Mouse (Mus musculus) Patski (cell line): ENCODE results near the gene Hcn1. TPM values are rescaled to one million over a fixed set of nuclear protein-coding genes. Genes with fewer than 3 reads are reported as not detected.
"Not testable (repeated sequence)": the region's sequence is repeated elsewhere in the genome, so short reads cannot be mapped to it uniquely, and the experiment has no call there.

Experiments used
- ATAC-seq: fragments of 100-300 bp; one replicate; pipeline ENCODE4 v1.8.0; 2021
- CTCF ChIA-PET: fragments of 350-600 bp; sonication (Branson Sonifier 250); formaldehyde crosslinking; loops from one replicate; lab custom pipeline; 2022; ENCODE audit warnings: inconsistent platforms; lab: Charles Lee
- POLR2A ChIA-PET: fragments of 350-600 bp; sonication (Branson Sonifier 250); formaldehyde crosslinking; loops from one replicate; lab custom pipeline; 2022; ENCODE audit warnings: antibody characterized with exemption, inconsistent platforms; lab: Charles Lee
- DNase-seq: peaks from one replicate; pipeline ENCODE4 v3.0.0-alpha.2; 2011; ENCODE audit warnings: low read depth, low spot score
- H3K27me3 ChIP-seq: fragments of 371-371 bp; one replicate; pipeline ENCODE4 v1.5.1; 2021
- CTCF ChIP-seq: fragments of 100-300 bp; IDR thresholded peaks from one replicate; pipeline ENCODE4 v1.5.1; 2021
- in situ Hi-C: fragments of 300-500 bp; cut with MboI; formaldehyde crosslinking; loops from 3 replicates; pipeline ENCODE4 v1.11.1; 2018; ENCODE audit warnings: low pct_unique_long_range_greater_than_20kb, mixed read lengths
- polyA plus RNA-seq: library from polyadenylated mRNA; unstranded; gene quantifications from one replicate; pipeline ENCODE4 v1.2.3, GENCODE M21; 2021

The Hcn1 gene
- polyA plus RNA-seq, 1 experiment from 2014 or later: 0.01 TPM

DNA sequence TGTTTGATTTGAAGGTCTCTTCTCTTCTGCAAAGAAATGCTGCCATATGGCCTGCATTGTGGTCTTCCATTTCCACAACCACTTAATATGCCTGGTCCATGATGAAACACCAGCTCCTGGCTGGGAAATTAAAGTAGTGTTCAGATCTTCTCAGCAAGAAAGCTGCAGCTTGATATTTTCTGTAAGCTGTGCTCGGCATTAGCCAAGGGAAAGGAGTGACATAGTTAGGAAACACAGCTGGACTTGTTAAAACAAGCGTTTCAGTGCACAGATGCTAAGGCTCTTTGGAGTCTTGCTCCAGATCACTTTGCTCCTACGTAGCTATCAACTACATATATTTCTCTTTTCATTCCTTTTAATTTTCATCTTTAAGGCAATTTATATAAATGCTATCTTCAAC, 344.7 kb downstream of the Hcn1 start:
- CTCF ChIA-PET: no interaction called here

DNA sequence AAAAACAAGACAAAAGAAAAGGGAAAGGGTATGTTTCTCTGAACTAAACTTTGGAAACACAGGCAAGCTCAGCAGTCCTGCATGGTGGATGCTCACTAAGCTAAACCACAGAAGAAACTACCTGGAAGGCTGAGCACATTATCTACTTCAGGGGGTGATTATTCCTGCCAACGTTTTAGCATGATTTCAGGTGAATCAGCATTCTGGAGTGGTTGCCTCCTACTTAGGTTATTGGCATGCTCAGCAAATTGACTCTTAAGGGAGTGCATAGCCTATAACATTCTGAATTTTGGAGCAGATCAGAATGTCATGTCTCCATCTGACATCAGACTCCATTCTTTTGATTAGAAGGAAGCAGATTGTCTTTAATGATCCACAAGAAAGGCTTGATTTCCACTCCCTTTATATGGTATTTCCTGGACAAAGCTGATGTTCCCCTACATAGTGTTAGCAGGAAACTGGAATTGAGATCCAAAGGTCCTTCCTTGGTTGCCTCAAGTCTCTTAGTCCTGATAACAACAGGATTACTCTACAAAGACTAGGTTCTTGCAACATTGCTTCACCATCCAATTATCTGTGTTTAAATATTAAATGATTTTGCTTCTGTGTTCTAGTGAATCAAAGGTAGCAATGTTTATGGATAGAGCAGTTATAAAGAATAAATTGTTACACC, 345.7 kb downstream of the Hcn1 start:
- H3K27me3 ChIP-seq: no peaks in the 10 kb centered on the region
- ChIA-PET POLR2A (no interaction called here), CTCF (no interaction called here)
- ATAC-seq: no peak
- TF ChIP-seq CTCF: no peak
- in situ Hi-C loops: no loop called here
- DNase-seq: no peak

More for the DNA sequence above, 344.7 kb downstream of the Hcn1 start:
- H3K27me3 ChIP-seq: no peaks in the 10 kb centered on the region
- POLR2A ChIA-PET: interaction anchor here (0.6 kb wide), 1 partner anchor 111 kb away, joined by 3 read pairs; no protein-coding TSS in a partner anchor
- ATAC-seq (no peak), DNase-seq (no peak)
- in situ Hi-C loops: no loop called here
- TF ChIP-seq CTCF: no peak

DNA sequence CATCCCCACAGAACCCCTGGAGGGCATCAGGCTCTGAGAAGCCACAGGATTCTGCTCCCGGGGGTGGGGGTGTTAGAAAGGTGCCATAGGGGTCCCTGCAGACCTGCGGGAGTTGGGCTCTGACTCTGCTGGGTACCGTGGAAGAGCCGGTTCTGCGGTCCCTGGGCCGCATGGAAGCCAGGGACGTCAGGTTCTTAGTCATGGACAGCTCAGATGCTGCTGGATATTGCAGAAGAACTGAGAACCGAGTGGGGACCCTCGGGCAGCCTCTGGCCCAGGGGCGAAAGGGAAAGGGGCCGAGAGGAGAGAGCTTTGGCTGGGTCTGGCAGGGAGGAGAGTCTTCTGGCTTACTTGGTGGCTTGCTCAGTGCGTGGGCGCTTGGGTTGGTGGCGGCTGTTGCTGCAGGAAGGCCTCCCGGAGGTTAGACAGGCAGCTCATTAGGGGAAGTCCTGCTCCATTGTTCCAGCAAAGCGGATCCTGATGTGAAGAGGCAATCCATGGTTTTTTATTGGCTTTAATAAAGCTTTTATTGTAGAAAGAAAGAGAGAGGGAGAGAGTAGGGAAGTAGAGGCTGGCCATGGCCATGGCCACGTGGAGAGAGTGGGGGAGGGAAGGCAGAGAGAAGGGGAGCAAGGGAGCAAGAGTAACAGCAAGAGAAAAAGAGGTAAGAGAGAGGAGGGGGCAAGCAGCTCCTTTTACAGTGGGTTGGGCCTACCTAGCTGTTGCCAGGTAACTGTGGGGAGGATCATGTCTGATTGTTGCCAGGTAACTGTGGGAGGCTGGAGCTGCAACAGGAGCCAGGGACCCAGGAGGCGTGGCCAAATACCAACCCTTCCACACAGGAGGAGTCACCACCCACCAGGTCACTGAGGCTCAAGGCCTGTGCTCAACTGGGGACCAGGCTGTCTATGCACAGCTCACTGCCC, 356.6 kb downstream of the Hcn1 start:
- ChIA-PET POLR2A (interaction anchor here (0.6 kb wide), 1 partner anchor 101 kb away, joined by 4 read pairs; no protein-coding TSS in a partner anchor), CTCF (interaction anchor here (1.2 kb wide), 1 partner anchor 10 kb away, joined by 4 read pairs; no protein-coding TSS in a partner anchor)
- H3K27me3 ChIP-seq: peaks cover 2% of the 10 kb centered on the region
- DNase-seq (no peak), ATAC-seq (no peak)
- TF ChIP-seq CTCF: no peak
- in situ Hi-C loops: no loop called here

DNA sequence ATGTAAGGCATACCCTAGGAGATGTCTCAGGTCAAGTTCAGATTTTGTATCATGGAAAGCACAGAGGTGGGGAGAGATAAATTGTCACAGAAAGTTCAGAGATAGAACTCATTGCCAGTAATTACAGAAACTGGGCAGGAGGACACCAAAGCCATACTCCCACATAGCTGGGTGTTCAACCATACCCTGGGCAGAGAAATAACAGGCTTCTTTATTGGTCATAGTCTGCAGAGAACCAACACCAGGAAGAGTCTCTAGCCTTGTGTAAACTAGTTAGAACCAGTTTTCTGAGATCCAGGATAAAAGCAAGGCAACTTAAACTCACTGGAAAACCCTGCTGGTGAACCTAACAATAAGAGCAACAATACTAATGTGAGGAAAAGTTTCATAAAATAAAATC, 362.5 kb downstream of the Hcn1 start:
- DNase-seq: no peak
- no peak for TF ChIP-seq CTCF
- no peaks in the 10 kb centered on the region for H3K27me3 ChIP-seq
- ChIA-PET CTCF (no interaction called here), POLR2A (no interaction called here)
- no peak for ATAC-seq
- in situ Hi-C loops: no loop called here

DNA sequence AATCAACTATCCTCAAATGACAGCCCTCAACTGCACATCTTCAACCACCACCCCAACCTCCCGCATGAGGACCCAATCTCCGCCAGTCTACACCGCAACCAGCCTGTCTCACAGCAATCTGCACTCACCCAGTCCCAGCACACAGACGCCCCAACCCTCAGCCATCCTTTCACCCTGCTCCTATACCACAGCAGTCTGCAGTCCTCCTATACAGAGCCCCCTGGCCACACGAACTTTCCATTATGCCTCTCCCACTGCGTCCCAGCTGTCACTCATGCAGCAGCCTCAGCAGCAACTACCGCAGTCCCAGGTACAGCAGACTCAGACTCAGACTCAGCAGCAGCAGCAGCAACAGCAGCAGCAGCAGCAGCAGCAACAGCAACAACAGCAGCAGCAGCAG, 373.3 kb downstream of the Hcn1 start:
- ATAC-seq: no peak
- in situ Hi-C loops: no loop called here

GRCm38 (mm10) chr13:117975823-117976222, 373.7 kb downstream of the Hcn1 start:
- ATAC-seq: no peak
- POLR2A ChIA-PET: no interaction called here
- CTCF ChIA-PET: no interaction called here

More for the DNA sequence above, 373.3 kb downstream of the Hcn1 start:
- ChIA-PET CTCF (no interaction called here), POLR2A (no interaction called here)
- H3K27me3 ChIP-seq: peaks cover 13% of the 10 kb centered on the region
- DNase-seq: no peak
- no peak for TF ChIP-seq CTCF

DNA sequence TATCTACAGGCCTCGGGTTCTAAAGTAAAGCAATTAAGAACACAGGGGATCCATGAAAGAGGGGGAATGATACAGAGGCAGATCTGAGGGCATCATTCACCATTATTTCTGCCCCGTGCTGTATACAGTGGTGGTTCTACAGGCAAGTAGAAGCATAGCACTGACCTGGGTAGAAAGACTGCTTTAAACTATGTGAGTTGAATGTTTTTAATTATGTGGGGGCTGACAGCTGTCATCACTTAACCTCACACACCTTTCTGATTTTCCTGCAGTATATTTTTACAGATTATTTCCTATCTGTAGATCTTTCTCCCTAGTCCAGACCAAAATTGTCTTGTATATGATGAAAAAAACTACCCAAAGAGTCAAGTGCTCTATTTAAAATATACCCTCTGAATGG, 382.2 kb downstream of the Hcn1 start:
- no peak for TF ChIP-seq CTCF
- ChIA-PET POLR2A (no interaction called here), CTCF (no interaction called here)
- no peak for ATAC-seq
- peaks cover 3% of the 10 kb centered on the region for H3K27me3 ChIP-seq
- DNase-seq: no peak
- in situ Hi-C loops: no loop called here

More at GRCm38 (mm10) chr13:117975823-117976222, 373.7 kb downstream of the Hcn1 start:
- DNase-seq: no peak
- in situ Hi-C loops: no loop called here
- peaks cover 13% of the 10 kb centered on the region for H3K27me3 ChIP-seq
- TF ChIP-seq CTCF: no peak

DNA sequence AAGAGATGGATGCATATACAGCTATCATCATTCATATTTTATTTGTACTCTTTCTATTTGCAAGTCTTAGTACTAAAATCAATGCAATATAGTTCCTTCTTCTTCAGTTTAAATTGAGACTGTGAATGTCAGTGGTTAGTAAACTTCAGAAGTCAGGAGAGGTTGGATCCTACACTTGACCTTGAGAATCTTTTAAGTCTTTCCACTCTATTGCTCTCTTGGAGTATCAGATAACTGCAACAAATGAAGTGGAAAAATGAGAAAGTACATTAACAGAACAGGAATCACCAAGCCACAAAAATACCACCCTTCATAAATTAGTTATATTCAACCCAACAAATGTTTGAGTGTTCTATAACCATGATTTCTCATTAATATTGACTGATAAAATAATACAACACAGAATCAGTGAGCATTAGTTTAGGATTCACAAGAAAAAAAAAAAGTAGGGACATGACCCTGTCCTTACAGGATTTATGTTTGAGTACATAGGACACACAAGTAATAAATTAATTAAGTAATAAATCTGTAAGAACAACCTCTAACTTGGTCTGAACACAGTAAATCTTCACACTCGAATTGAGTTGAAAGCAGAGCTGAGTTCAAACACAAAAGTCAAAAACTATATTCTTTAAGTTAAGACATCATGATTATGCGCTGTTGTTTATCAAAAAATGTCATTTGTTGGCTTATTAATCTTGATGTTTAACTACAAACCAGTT, 397.8 kb downstream of the Hcn1 start:
- no peak for DNase-seq
- H3K27me3 ChIP-seq: no peaks in the 10 kb centered on the region
- no peak for ATAC-seq
- in situ Hi-C loops: no loop called here
- ChIA-PET CTCF (no interaction called here), POLR2A (no interaction called here)
- no peak for TF ChIP-seq CTCF

- DNase-seq: no peak
- CTCF ChIA-PET: no interaction called here
- TF ChIP-seq CTCF: no peak
- POLR2A ChIA-PET: no interaction called here
- no peaks in the 10 kb centered on the region for H3K27me3 ChIP-seq
- in situ Hi-C loops: no loop called here
- no peak for ATAC-seq
Observed at GRCm38 (mm10) chr13:118000538-118000937, 398.4 kb downstream of the Hcn1 start.

GRCm38 (mm10) chr13:118021176-118021575, 419.1 kb downstream of the Hcn1 start:
- ChIA-PET CTCF (no interaction called here), POLR2A (no interaction called here)
- H3K27me3 ChIP-seq: no peaks in the 10 kb centered on the region
- in situ Hi-C loops: no loop called here
- ATAC-seq: no peak
- TF ChIP-seq CTCF: no peak
- no peak for DNase-seq

DNA sequence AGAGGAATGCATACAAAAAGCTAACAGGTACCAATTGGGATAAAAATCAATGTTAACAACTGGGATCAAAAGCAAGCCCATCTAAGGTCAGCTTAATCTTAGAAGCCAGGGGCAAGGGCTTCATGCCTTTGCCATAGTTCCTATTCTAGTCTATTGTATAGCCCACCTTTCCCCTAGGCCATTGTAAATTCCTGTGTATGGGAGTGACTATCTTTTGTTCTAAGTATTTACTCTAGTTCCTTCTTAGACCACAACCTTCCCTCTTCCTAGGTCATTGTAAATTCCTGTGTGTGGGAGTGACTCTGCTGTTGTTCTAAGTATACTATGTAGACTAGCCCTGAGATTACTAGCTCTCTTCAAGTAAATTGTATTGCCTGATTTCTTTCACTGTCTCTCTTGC, 420.8 kb downstream of the Hcn1 start:
- POLR2A ChIA-PET, H3K27me3 ChIP-seq, ATAC-seq, DNase-seq, in situ Hi-C loops: not testable (repeated sequence)
- CTCF ChIA-PET: interaction anchor here (1.1 kb wide), 1 partner anchor 10 kb away, joined by 4 read pairs; no protein-coding TSS in a partner anchor
